Mouse (Mus musculus) layer of hippocampus, adult 6 months (tissue): ENCODE results near the gene Zfp354c. TPM values are rescaled to one million over a fixed set of nuclear protein-coding genes. Genes with fewer than 3 reads are reported as not detected.

Experiments used
- long read RNA-seq, 2 experiments: library from polyadenylated mRNA; unstranded; transcript quantifications; one replicate each; pipeline ENCODE4 v2.0.0; 2019 to 2020
- polyA plus RNA-seq: library from polyadenylated mRNA; unstranded; fragments of <200 nt; fragmentation: Nextera tagmentation; gene quantifications from 2 replicates; pipeline ENCODE4 v1.2.3, GENCODE M21; 2021

Gene Zfp354c
- 7.4 and 8.1 TPM in 2 replicates for polyA plus RNA-seq
- long read RNA-seq, experiment 1, full-length matches to known transcripts = 12 of 21 reads
- long read RNA-seq, experiment 1, partial matches to known transcripts = 0 of 21 reads
- long read RNA-seq, experiment 1, other reads (novel, unspliced or antisense) = 9 of 21 reads
- long read RNA-seq, experiment 2, full-length matches to known transcripts = 52 of 76 reads
- long read RNA-seq, experiment 2, partial matches to known transcripts = 0 of 76 reads
- long read RNA-seq, experiment 2, other reads (novel, unspliced or antisense) = 24 of 76 reads

DNA sequence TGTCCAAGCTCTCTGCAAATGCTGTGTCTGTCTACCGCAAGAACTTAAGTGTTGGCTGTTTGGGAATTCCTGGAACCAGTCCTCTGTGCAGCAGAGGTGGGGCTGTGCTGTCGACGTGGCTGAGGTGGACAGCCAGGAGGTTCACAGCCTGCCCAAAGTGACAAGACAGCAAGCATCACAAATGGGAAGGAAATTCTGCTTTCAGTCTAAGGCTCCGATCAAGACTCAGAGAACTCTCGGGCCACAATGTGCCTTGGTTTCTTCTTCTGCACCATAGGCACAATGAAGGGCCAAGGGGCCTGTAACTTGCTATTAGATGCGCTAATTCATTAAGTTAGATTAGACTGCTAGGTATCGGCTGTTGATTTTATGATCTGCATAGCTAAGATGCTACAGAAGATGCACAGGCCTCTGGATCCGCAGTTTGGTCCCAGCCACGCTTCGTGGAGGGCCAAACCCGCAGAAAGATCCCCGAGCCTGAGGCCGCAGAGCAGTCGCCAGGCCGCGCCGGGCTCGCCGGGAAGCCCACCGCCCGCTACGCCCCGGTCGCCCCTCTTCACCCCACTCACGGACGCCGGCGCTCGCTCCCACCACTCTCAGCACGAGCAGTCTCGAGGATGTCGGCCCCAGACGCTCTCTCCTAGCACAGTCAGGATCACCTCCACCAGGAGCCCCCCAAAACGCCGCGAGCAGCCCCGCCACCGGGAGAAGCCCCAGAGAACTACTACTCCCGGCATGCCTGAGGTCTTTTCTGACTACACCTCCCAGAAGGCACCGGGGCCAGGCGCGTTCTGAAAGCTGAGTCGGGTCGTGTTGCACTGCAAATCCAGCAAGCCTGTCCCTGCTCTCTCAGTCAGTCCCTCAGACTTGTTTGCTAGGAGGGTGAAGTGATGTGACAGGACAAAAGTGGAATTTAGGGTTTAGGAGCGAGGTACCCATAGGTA, at the start of gene Zfp354c:
Gene Zfp354c, minus strand, starts transcription at position 715 of the 944 bp plus-strand sequence.

GRCm38 (mm10) chr11:50850177-50850735, 22.7 kb upstream of the Zfp354c start, which contains the start of gene Grm6:
Gene Grm6 (plus strand): TSS chr11:50850685.

GRCm38 (mm10) chr11:50841023-50841735, 13.7 kb upstream of the Zfp354c start, which contains the start of gene Zfp879:
Gene Zfp879 (minus strand): TSS chr11:50841552.

Other genes with a start within 250 kb of the Zfp354c start
- 2.1 and 2.6 TPM in 2 replicates for gene Adamts2, start 225.6 kb downstream of the Zfp354c start, polyA plus RNA-seq
- 1.4 and 1.6 TPM in 2 replicates for gene Zfp879, start 13.8 kb upstream of the Zfp354c start, polyA plus RNA-seq
- gene Grm6, start 23.0 kb upstream of the Zfp354c start, polyA plus RNA-seq = not detected in 2 replicates
- gene Zfp454, start 59.9 kb upstream of the Zfp354c start, polyA plus RNA-seq = 3.1 and 3.2 TPM in 2 replicates
- 12.7 and 13.8 TPM in 2 replicates for gene Zfp2, start 88.4 kb upstream of the Zfp354c start, polyA plus RNA-seq
- 2.5 and 3.0 TPM in 2 replicates for gene Zfp354b, start 103.9 kb upstream of the Zfp354c start, polyA plus RNA-seq
- not detected in 2 replicates for gene 4933414I15Rik, start 116.0 kb upstream of the Zfp354c start, polyA plus RNA-seq
- gene Prop1, start 126.0 kb upstream of the Zfp354c start, polyA plus RNA-seq = not detected in 2 replicates
- gene Olfr1378, start 138.8 kb upstream of the Zfp354c start, polyA plus RNA-seq = not detected in 2 replicates
- gene Olfr1377, start 154.2 kb upstream of the Zfp354c start, polyA plus RNA-seq = not detected in 2 replicates
- not detected in 2 replicates for gene Olfr51, start 175.9 kb upstream of the Zfp354c start, polyA plus RNA-seq
- not detected in 2 replicates for gene Olfr54, start 186.5 kb upstream of the Zfp354c start, polyA plus RNA-seq
- not detected in 2 replicates for gene Olfr1375, start 220.4 kb upstream of the Zfp354c start, polyA plus RNA-seq
- gene Zfp354a, start 231.5 kb upstream of the Zfp354c start, polyA plus RNA-seq = 3.4 and 5.8 TPM in 2 replicates